Comparison of ENCODE assay signal across 12 mouse cellular contexts in the genomic region with DNA sequence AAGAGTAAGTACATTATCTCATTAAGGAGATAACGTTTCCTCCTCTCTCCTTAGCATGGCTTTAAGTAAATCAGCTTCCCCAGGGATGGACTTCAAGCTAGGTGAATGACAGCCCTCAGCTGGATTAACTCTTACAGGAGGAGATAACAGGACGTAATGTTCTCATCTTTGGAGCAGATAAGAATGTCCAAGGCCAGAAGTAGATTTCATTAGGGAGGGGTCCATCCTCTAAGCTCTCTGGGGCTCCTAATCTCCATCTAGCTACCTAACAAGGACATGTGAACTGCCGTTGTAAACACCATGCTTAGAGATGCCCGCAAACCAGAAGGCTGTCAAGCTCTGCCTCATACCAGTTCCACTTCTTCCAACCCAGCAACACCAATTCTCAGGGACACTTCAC.
DNase-seq lines count a peak whose midpoint lies in the region; ATAC-seq lines count a peak whose summit lies in the region.
"Had no signal": no experiment of that assay in that cellular context is flagged by ENCODE, and none has a peak within 500 bp of the region (broad histone marks: within the 10 kb centered on the region; RNA-seq: fewer than 3 reads in every experiment).

No protein-coding gene starts in this region.

- no peaks in the 10 kb centered on the region for H3K9me3 ChIP-seq in embryonic facial prominence, embryonic 14.5 days (ENCODE audit: control insufficient read depth, low read length)
- H3K9me3 ChIP-seq in embryonic facial prominence, embryonic 10.5 days: no peaks in the 10 kb centered on the region
- H3K9me3 ChIP-seq in lung, embryonic 16.5 days (ENCODE audit: control insufficient read depth, low read length): no peaks in the 10 kb centered on the region
- H3K9me3 ChIP-seq in liver, embryonic 12.5 days (replicated peaks): no peaks in the 10 kb centered on the region
- no peaks in the 10 kb centered on the region for H3K9me3 ChIP-seq in stomach, embryonic 14.5 days (ENCODE audit: control insufficient read depth, low read depth, low read length)
- H3K9me3 ChIP-seq: G1E had no signal

- H3K4me2 ChIP-seq in embryonic facial prominence, embryonic 14.5 days (ENCODE audit: low read depth, low read length): 0 out of 2 replicates have a peak overlapping the region, but pooled peaks have one; percentile 7
- peak overlapping the region; percentile 8; the same call in 1 of the 2 replicates for H3K4me2 ChIP-seq in lung, embryonic 16.5 days (ENCODE audit: low read depth, low read length)
- peak overlapping the region; percentile 59 for H3K4me2 ChIP-seq in liver, embryonic 12.5 days
- H3K4me2 ChIP-seq in stomach, embryonic 14.5 days (replicated peaks; ENCODE audit: low read depth, low read length): peak overlapping the region; percentile 14; the same call in 1 of the 2 replicates

- H3K27ac ChIP-seq in embryonic facial prominence, embryonic 14.5 days (replicated peaks; ENCODE audit: low read depth, low read length): no peak overlapping the region
- H3K27ac ChIP-seq in embryonic facial prominence, embryonic 10.5 days (replicated peaks): no peak overlapping the region
- peak overlapping the region; percentile 6; the same call in 1 of the 2 replicates for H3K27ac ChIP-seq in lung, embryonic 16.5 days (ENCODE audit: low read length)
- H3K27ac ChIP-seq in liver, embryonic 12.5 days: peak overlapping the region; percentile 65
- peak overlapping the region; percentile 27; the same call in 1 of the 2 replicates for H3K27ac ChIP-seq in stomach, embryonic 14.5 days (ENCODE audit: low read length)
- H3K27ac ChIP-seq: layer of hippocampus, adult 2 months had no signal

- 36% methylated on average over 4 of the region's 4 CpGs for WGBS in embryonic facial prominence, embryonic 14.5 days
- WGBS in embryonic facial prominence, embryonic 10.5 days: 31% methylated on average over 4 of the region's 4 CpGs
- 11% methylated on average over 4 of the region's 4 CpGs for WGBS in lung, embryonic 16.5 days
- 2% methylated on average over 4 of the region's 4 CpGs for WGBS in liver, embryonic 12.5 days (ENCODE audit: insufficient replicate concordance)
- WGBS in stomach, embryonic 14.5 days: 18% methylated on average over 4 of the region's 4 CpGs

- no peaks in the 10 kb centered on the region for H3K27me3 ChIP-seq in embryonic facial prominence, embryonic 14.5 days (replicated peaks; ENCODE audit: control insufficient read depth, insufficient read depth, low read length)
- H3K27me3 ChIP-seq in embryonic facial prominence, embryonic 10.5 days (replicated peaks; ENCODE audit: low read depth, poor library complexity, severe bottlenecking): no peaks in the 10 kb centered on the region
- no peaks in the 10 kb centered on the region for H3K27me3 ChIP-seq in lung, embryonic 16.5 days (ENCODE audit: control insufficient read depth, insufficient read depth, low read depth, low read length)
- no peaks in the 10 kb centered on the region for H3K27me3 ChIP-seq in liver, embryonic 12.5 days (replicated peaks)
- no peaks in the 10 kb centered on the region for H3K27me3 ChIP-seq in stomach, embryonic 14.5 days (ENCODE audit: control insufficient read depth, insufficient read depth, low read length)

- no peak overlapping the region for H3K9ac ChIP-seq in embryonic facial prominence, embryonic 14.5 days (ENCODE audit: low read depth, low read length)
- no peak overlapping the region for H3K9ac ChIP-seq in lung, embryonic 16.5 days (ENCODE audit: low read length)
- peak overlapping the region; percentile 37 for H3K9ac ChIP-seq in liver, embryonic 12.5 days
- no peak overlapping the region for H3K9ac ChIP-seq in stomach, embryonic 14.5 days (replicated peaks; ENCODE audit: low read depth, low read length)

- no peaks in the 10 kb centered on the region for H3K4me1 ChIP-seq in embryonic facial prominence, embryonic 14.5 days (ENCODE audit: control insufficient read depth, insufficient read depth, low read length)
- H3K4me1 ChIP-seq in embryonic facial prominence, embryonic 10.5 days: peaks cover 17% of the 10 kb centered on the region
- peaks cover 3% of the 10 kb centered on the region; the same call in 1 of the 2 replicates for H3K4me1 ChIP-seq in lung, embryonic 16.5 days (replicated peaks; ENCODE audit: control insufficient read depth, insufficient read depth, low read length)
- H3K4me1 ChIP-seq in liver, embryonic 12.5 days: peaks cover 52% of the 10 kb centered on the region
- H3K4me1 ChIP-seq in stomach, embryonic 14.5 days (ENCODE audit: control insufficient read depth, insufficient read depth, low read length): peaks cover 8% of the 10 kb centered on the region

- H3K36me3 ChIP-seq in embryonic facial prominence, embryonic 14.5 days (ENCODE audit: control insufficient read depth, insufficient read depth, low read length): no peaks in the 10 kb centered on the region
- no peaks in the 10 kb centered on the region for H3K36me3 ChIP-seq in embryonic facial prominence, embryonic 10.5 days (replicated peaks)
- no peaks in the 10 kb centered on the region for H3K36me3 ChIP-seq in lung, embryonic 16.5 days (ENCODE audit: control insufficient read depth, insufficient read depth, low read length)
- no peaks in the 10 kb centered on the region for H3K36me3 ChIP-seq in liver, embryonic 12.5 days
- H3K36me3 ChIP-seq in stomach, embryonic 14.5 days (ENCODE audit: control insufficient read depth, insufficient read depth, low read length): no peaks in the 10 kb centered on the region
- H3K36me3 ChIP-seq: G1E had no signal

- ATAC-seq in embryonic facial prominence, embryonic 14.5 days (ENCODE audit: low read depth): peak; percentile 15; the same call in 1 of the 2 replicates
- ATAC-seq in lung, embryonic 16.5 days (ENCODE audit: low read depth): no peak
- peak; percentile 65 for ATAC-seq in liver, embryonic 12.5 days
- no peak for ATAC-seq in stomach, embryonic 14.5 days (ENCODE audit: insufficient number of reproducible peaks, insufficient read depth, low FRiP score, low read depth)
- ATAC-seq: activated CD4-positive, CD25-positive, alpha-beta regulatory T cell, adult 4 months had no signal

- DNase-seq in embryonic facial prominence, embryonic 14.5 days (ENCODE audit: low spot score): peak; percentile 39
- no peak for DNase-seq in embryonic facial prominence, embryonic 10.5 days (ENCODE audit: low spot score)
- no peak for DNase-seq in lung, postnatal 4 days
- no peak for DNase-seq in right cerebral cortex, postnatal 14 days
- no peak for DNase-seq in cerebellum, adult 18-20 months
- DNase-seq: right cerebral cortex, adult 18-20 months had no signal

- H3K4me3 ChIP-seq in embryonic facial prominence, embryonic 14.5 days (ENCODE audit: low read depth, low read length): no peak overlapping the region
- H3K4me3 ChIP-seq in embryonic facial prominence, embryonic 10.5 days: no peak overlapping the region
- H3K4me3 ChIP-seq in lung, embryonic 16.5 days (ENCODE audit: low read length): no peak overlapping the region
- H3K4me3 ChIP-seq in liver, embryonic 12.5 days: no peak overlapping the region
- H3K4me3 ChIP-seq in stomach, embryonic 14.5 days (ENCODE audit: low read depth, low read length): no peak overlapping the region
- H3K4me3 ChIP-seq: layer of hippocampus, adult 2 months had no signal

Comparison
In these comparisons a context has a peak if more than half of its experiments do, and no peak if none do; other contexts are left out.
1. ATAC-seq: peak in embryonic facial prominence, embryonic 14.5 days (single experiment) and liver, embryonic 12.5 days (single experiment); none in lung, embryonic 16.5 days (single experiment) and stomach, embryonic 14.5 days (single experiment).
2. H3K27ac ChIP-seq: peak in lung, embryonic 16.5 days (single experiment), liver, embryonic 12.5 days (single experiment) and stomach, embryonic 14.5 days (single experiment); none in embryonic facial prominence, embryonic 14.5 days (single experiment) and embryonic facial prominence, embryonic 10.5 days (single experiment).
3. H3K4me2 ChIP-seq: peak in every context shown above with its lines; median percentile 59 in liver, embryonic 12.5 days; 14 in stomach, embryonic 14.5 days; 8 in lung, embryonic 16.5 days; 7 in embryonic facial prominence, embryonic 14.5 days.